9 mouse cellular contexts compared by ENCODE assay signal in genomic region chr10:12792049-12792448, GRCm38 (mm10).
DNase-seq lines count a peak whose midpoint lies in the region; ATAC-seq and TF ChIP-seq lines count a peak whose summit lies in the region.
"Had no signal": no experiment of that assay in that cellular context is flagged by ENCODE, and none has a peak within 500 bp of the region (broad histone marks: within the 10 kb centered on the region; RNA-seq: fewer than 3 reads in every experiment).

No protein-coding gene starts in this region.

- peak; percentile 60 for DNase-seq in hindbrain, embryonic 10.5 days (ENCODE audit: low spot score)
- DNase-seq in ES-E14 (ENCODE audit: low read depth, low spot score), result peak; percentile 50
- DNase-seq in embryo, embryonic 11.5 days (ENCODE audit: low read depth, low spot score), result peak; percentile 9
- DNase-seq in urinary bladder, postnatal 4 days (ENCODE audit: low spot score in 2 of 2), result no peak
- DNase-seq in spleen, adult 12 weeks (ENCODE audit: low spot score), result no peak
- DNase-seq: cerebellum, adult 11-12 months had no signal

- 4% methylated on average over 6 of the region's 6 CpGs for WGBS in hindbrain, embryonic 10.5 days
- 7% methylated on average over 6 of the region's 6 CpGs for WGBS in hindbrain, embryonic 13.5 days
- 11% methylated on average over 6 of the region's 6 CpGs for WGBS in midbrain, embryonic 13.5 days

- no peaks in the 10 kb centered on the region for H3K27me3 ChIP-seq in hindbrain, embryonic 10.5 days (ENCODE audit: insufficient read depth, poor library complexity, severe bottlenecking)
- no peaks in the 10 kb centered on the region for H3K27me3 ChIP-seq in hindbrain, embryonic 13.5 days
- H3K27me3 ChIP-seq in midbrain, embryonic 13.5 days, result no peaks in the 10 kb centered on the region

- no peak overlapping the region for H3K4me3 ChIP-seq in hindbrain, embryonic 10.5 days
- H3K4me3 ChIP-seq in hindbrain, embryonic 13.5 days, result no peak overlapping the region
- H3K4me3 ChIP-seq in ES-E14 (ENCODE audit: insufficient read depth in 1 of 2, low read depth in 1 of 2, low read length in 2 of 2, poor library complexity in 1 of 2, severe bottlenecking in 1 of 2), result 0 out of 4 replicates have a peak overlapping the region, but pooled peaks of 1 of the 2 experiments have one; percentile 1
- no peak overlapping the region for H3K4me3 ChIP-seq in midbrain, embryonic 13.5 days (replicated peaks)

- in situ Hi-C loops in ES-E14 (cut with MboI; ENCODE audit: low sequenced_read_pairs in 2 of 2, unreplicated experiment in 2 of 2), result no loop called here

- H3K27ac ChIP-seq in hindbrain, embryonic 10.5 days, result peak overlapping the region; percentile 80
- H3K27ac ChIP-seq in hindbrain, embryonic 13.5 days, result no peak overlapping the region
- H3K27ac ChIP-seq in ES-E14 (ENCODE audit: insufficient read depth, low read depth, low read length, poor library complexity, severe bottlenecking), result peak overlapping the region; percentile 86; the same call in 1 of the 2 replicates
- no peak overlapping the region for H3K27ac ChIP-seq in midbrain, embryonic 13.5 days

- H3K9me3 ChIP-seq in hindbrain, embryonic 10.5 days, result no peaks in the 10 kb centered on the region
- no peaks in the 10 kb centered on the region for H3K9me3 ChIP-seq in hindbrain, embryonic 13.5 days
- H3K9me3 ChIP-seq in ES-E14 (ENCODE audit: control insufficient read depth, insufficient read depth, low read depth, low read length), result no peaks in the 10 kb centered on the region
- no peaks in the 10 kb centered on the region for H3K9me3 ChIP-seq in midbrain, embryonic 13.5 days

- H3K36me3 ChIP-seq in hindbrain, embryonic 10.5 days, result no peaks in the 10 kb centered on the region
- no peaks in the 10 kb centered on the region for H3K36me3 ChIP-seq in hindbrain, embryonic 13.5 days
- H3K36me3 ChIP-seq in ES-E14 (ENCODE audit: control insufficient read depth, insufficient read depth, low read length, poor library complexity, severe bottlenecking), result no peaks in the 10 kb centered on the region
- no peaks in the 10 kb centered on the region for H3K36me3 ChIP-seq in midbrain, embryonic 13.5 days

- ATAC-seq in hindbrain, embryonic 13.5 days (ENCODE audit: low FRiP score), result no peak; the same call in 1 of the 2 replicates
- peak; percentile 65; the same call in 1 of the 2 replicates for ATAC-seq in midbrain, embryonic 13.5 days
- no peak for ATAC-seq in megakaryocyte, adult 5-6 weeks (ENCODE audit: poor library complexity, severe bottlenecking)

- peaks cover 32% of the 10 kb centered on the region for H3K4me1 ChIP-seq in hindbrain, embryonic 10.5 days (replicated peaks)
- H3K4me1 ChIP-seq in hindbrain, embryonic 13.5 days (replicated peaks), result peaks cover 19% of the 10 kb centered on the region; the same call in 1 of the 2 replicates
- peaks cover 4 to 29% of the 10 kb centered on the region in 2 experiments; a peak in 3 of 4 replicates for H3K4me1 ChIP-seq in ES-E14 (ENCODE audit: control insufficient read depth in 2 of 2, insufficient read depth in 2 of 2, low read length in 2 of 2, poor library complexity in 1 of 2)
- peaks cover 18% of the 10 kb centered on the region for H3K4me1 ChIP-seq in midbrain, embryonic 13.5 days (replicated peaks)

- H3K9ac ChIP-seq in hindbrain, embryonic 13.5 days, result no peak overlapping the region
- H3K9ac ChIP-seq in ES-E14 (ENCODE audit: insufficient read depth, low read depth, low read length, poor library complexity, severe bottlenecking), result no peak overlapping the region
- H3K9ac ChIP-seq in midbrain, embryonic 13.5 days (replicated peaks), result no peak overlapping the region

- no peak overlapping the region for H3K4me2 ChIP-seq in hindbrain, embryonic 13.5 days
- no peak overlapping the region for H3K4me2 ChIP-seq in midbrain, embryonic 13.5 days (replicated peaks)

TF ChIP-seq in ES-E14, 5 proteins besides CTCF, POLR2A, EP300 and RAD21:
- TF ChIP-seq MAFK (IDR thresholded peaks at IDR 0.05; ENCODE audit: insufficient read depth, low read depth, low read length) (no peak), CHD2 (IDR thresholded peaks at IDR 0.05; ENCODE audit: low read depth, low read length) (no peak), ZNF384 (IDR thresholded peaks at IDR 0.05; ENCODE audit: low read depth, low read length) (no peak), HCFC1 (IDR thresholded peaks at IDR 0.05; ENCODE audit: borderline replicate concordance, insufficient read depth, low read length) (no peak), ZC3H11A (IDR thresholded peaks at IDR 0.05; ENCODE audit: borderline replicate concordance, low read depth, low read length) (no peak)

Comparison
In these comparisons a context has a peak if more than half of its experiments do, and no peak if none do; other contexts are left out.
1. H3K27ac ChIP-seq: peak in hindbrain, embryonic 10.5 days (single experiment) and ES-E14 (single experiment); none in hindbrain, embryonic 13.5 days (single experiment) and midbrain, embryonic 13.5 days (single experiment).
2. DNase-seq: peak in hindbrain, embryonic 10.5 days (single experiment), ES-E14 (single experiment) and embryo, embryonic 11.5 days (single experiment); none in urinary bladder, postnatal 4 days (0 of 2) and spleen, adult 12 weeks (single experiment).